Mouse (Mus musculus) brain, embryonic 14.5 days (tissue): Measurements from ENCODE around the gene Ilf3. TPM values are rescaled to one million over a fixed set of nuclear protein-coding genes. Genes with fewer than 3 reads are reported as not detected.

Source experiments
- DNase-seq: peaks from one replicate; pipeline ENCODE4 v3.0.0-alpha.2; 2011; ENCODE audit warnings: low read depth
- CTCF ChIP-seq: fragments of 200-500 bp; IDR thresholded peaks from 2 replicates; pipeline ENCODE4 v1.5.1; 2012; ENCODE audit warnings: inconsistent platforms, mild to moderate bottlenecking, moderate library complexity, borderline replicate concordance; ENCODE audit not compliant: insufficient read depth, insufficient read length; ENCODE audit errors: extremely low read depth
- POLR2A ChIP-seq: fragments of 200-500 bp; IDR thresholded peaks from 2 replicates; pipeline ENCODE4 v1.6.1; 2012; ENCODE audit warnings: mild to moderate bottlenecking, inconsistent platforms, borderline replicate concordance; ENCODE audit not compliant: poor library complexity, insufficient read depth, insufficient read length, severe bottlenecking; ENCODE audit errors: extremely low read depth
- polyA plus RNA-seq: library from polyadenylated mRNA; depleted of rRNA; stranded (reverse); fragments of >200 nt; gene quantifications from 2 replicates; pipeline ENCODE4 v1.2.3, GENCODE M21; 2012; rRNA removed

Ilf3 gene
- polyA plus RNA-seq, 1 experiment: 216 TPM

- no peak for DNase-seq
- no peak for TF ChIP-seq CTCF
- no peak for TF ChIP-seq POLR2A
Observed at GRCm38 (mm10) chr9:21451870-21452269, 84.2 kb downstream of the Ilf3 start.

- TF ChIP-seq CTCF (no peak), POLR2A (no peak)
- no peak for DNase-seq
Observed at GRCm38 (mm10) chr9:21453003-21453402, 85.3 kb downstream of the Ilf3 start.

- TF ChIP-seq POLR2A: no peak
- TF ChIP-seq CTCF: no peak
- DNase-seq: no peak
Observed at GRCm38 (mm10) chr9:21453459-21453858, 85.8 kb downstream of the Ilf3 start.

- no peak for DNase-seq
Observed at GRCm38 (mm10) chr9:21454556-21454955, 86.9 kb downstream of the Ilf3 start.

More at GRCm38 (mm10) chr9:21454556-21454955, 86.9 kb downstream of the Ilf3 start:
- TF ChIP-seq POLR2A (no peak), CTCF (no peak)

Other genes with a start within 250 kb of the Ilf3 start
- 16.2 and 20.0 TPM in 2 replicates for gene Tyk2, start 236.6 kb upstream of the Ilf3 start, polyA plus RNA-seq
- gene Cdc37, start 217.9 kb upstream of the Ilf3 start, polyA plus RNA-seq: 141 and 182 TPM in 2 replicates
- gene Pde4a, start 202.2 kb upstream of the Ilf3 start, polyA plus RNA-seq: 16.3 and 23.4 TPM in 2 replicates
- 58.7 and 59.7 TPM in 2 replicates for gene Keap1, start 128.5 kb upstream of the Ilf3 start, polyA plus RNA-seq
- 2.2 and 2.5 TPM in 2 replicates for gene S1pr5, start 119.4 kb upstream of the Ilf3 start, polyA plus RNA-seq
- 38.1 and 45.9 TPM in 2 replicates for gene Atg4d, start 102.6 kb upstream of the Ilf3 start, polyA plus RNA-seq
- gene Kri1, start 79.9 kb upstream of the Ilf3 start, polyA plus RNA-seq: 32.9 and 36.3 TPM in 2 replicates
- 70.4 and 84.9 TPM in 2 replicates for gene Cdkn2d, start 76.5 kb upstream of the Ilf3 start, polyA plus RNA-seq
- gene Ap1m2, start 55.5 kb upstream of the Ilf3 start, polyA plus RNA-seq: 2.4 and 2.9 TPM in 2 replicates
- 70.1 and 75.6 TPM in 2 replicates for gene Slc44a2, start 47.2 kb upstream of the Ilf3 start, polyA plus RNA-seq
- gene Qtrt1, start 44.0 kb downstream of the Ilf3 start, polyA plus RNA-seq: 81.4 and 92.1 TPM in 2 replicates
- gene Dnm2, start 57.0 kb downstream of the Ilf3 start, polyA plus RNA-seq: 79.7 and 92.2 TPM in 2 replicates
- 40.8 and 49.2 TPM in 2 replicates for gene Tmed1, start 142.4 kb downstream of the Ilf3 start, polyA plus RNA-seq
- 1.00 and 1.0 TPM in 2 replicates for gene AB124611, start 158.3 kb downstream of the Ilf3 start, polyA plus RNA-seq
- 119 and 135 TPM in 2 replicates for gene Carm1, start 179.0 kb downstream of the Ilf3 start, polyA plus RNA-seq
- 78.1 and 80.7 TPM in 2 replicates for gene Timm29, start 224.9 kb downstream of the Ilf3 start, polyA plus RNA-seq
- gene Yipf2, start 225.0 kb downstream of the Ilf3 start, polyA plus RNA-seq: 17.5 and 26.8 TPM in 2 replicates
- 198 and 241 TPM in 2 replicates for gene Smarca4, start 248.3 kb downstream of the Ilf3 start, polyA plus RNA-seq